Mouse (Mus musculus) heart, postnatal 0 days (tissue): Measurements from ENCODE around the gene Cyp21a1. TPM values are rescaled to one million over a fixed set of nuclear protein-coding genes. Genes with fewer than 3 reads are reported as not detected.

Experiments used
- ATAC-seq: fragments of 200-750 bp; cut with Nextera tagmentation; 2 replicates; pipeline ENCODE4 v1.8.0; 2017; ENCODE audit warnings: low read depth, moderate number of reproducible peaks, moderate library complexity; ENCODE audit not compliant: insufficient read depth
- DNase-seq: peaks from one replicate; pipeline ENCODE4 v3.0.0-alpha.2; 2016; ENCODE audit warnings: low spot score
- H3K27ac ChIP-seq: fragments of 300-500 bp; sonication (generic); 2 replicates; pipeline ENCODE4 v1.5.1; 2014; ENCODE audit warnings: low read depth, mild to moderate bottlenecking
- H3K27me3 ChIP-seq: fragments of 300-500 bp; sonication (generic); 2 replicates; pipeline ENCODE4 v1.6.1; 2014; ENCODE audit warnings: low read length, mixed read lengths; ENCODE audit not compliant: control insufficient read depth, insufficient read depth
- H3K36me3 ChIP-seq: fragments of 300-500 bp; sonication (generic); replicated peaks from 2 replicates; pipeline ENCODE4 v1.6.1; 2014; ENCODE audit warnings: low read length, mixed read lengths; ENCODE audit not compliant: control insufficient read depth, insufficient read depth
- H3K4me1 ChIP-seq: fragments of 300-500 bp; sonication (generic); 2 replicates; pipeline ENCODE4 v1.6.1; 2014; ENCODE audit warnings: antibody characterized with exemption; ENCODE audit not compliant: control insufficient read depth, insufficient read depth
- H3K4me2 ChIP-seq: fragments of 300-500 bp; sonication (generic); 2 replicates; pipeline ENCODE4 v1.6.1; 2014; ENCODE audit warnings: low read depth, mild to moderate bottlenecking, low read length, moderate library complexity
- H3K4me3 ChIP-seq: fragments of 300-500 bp; sonication (generic); 2 replicates; pipeline ENCODE4 v1.5.1; 2014; ENCODE audit warnings: low read depth, low read length
- H3K9ac ChIP-seq: fragments of 300-500 bp; sonication (generic); replicated peaks from 2 replicates; pipeline ENCODE4 v1.6.1; 2014; ENCODE audit warnings: low read depth, low read length, mixed read lengths
- H3K9me3 ChIP-seq: fragments of 300-500 bp; sonication (generic); replicated peaks from 2 replicates; pipeline ENCODE4 v1.6.1; 2016; ENCODE audit warnings: low read length; ENCODE audit not compliant: control insufficient read depth
- CTCF ChIP-seq: IDR thresholded peaks from 2 replicates; pipeline ENCODE4 v1.5.1; 2016; ENCODE audit warnings: antibody characterized with exemption, control low read depth, low read depth
- EP300 ChIP-seq: IDR thresholded peaks from 2 replicates; pipeline ENCODE4 v1.6.1; 2016; ENCODE audit warnings: antibody characterized with exemption, low read depth
- WGBS: fragments of 180-500 bp; shearing (Covaris S2); extraction: QIAGEN DNeasy Blood & Tissue Kit; methylation state at CpG from one replicate; pipeline ENCODE4 v1.1.7; 2014; 5-methylcytosine and 5-hydroxymethylcytosine counted together
- microRNA-seq: library from miRNA; unstranded; fragments of <30 nt; microRNA quantifications from one replicate; pipeline ENCODE4, GENCODE M21; 2016
- polyA plus RNA-seq: library from polyadenylated mRNA; unstranded; fragments of >200 nt; fragmentation: Nextera tagmentation; extraction: Ambion mirVana; gene quantifications from 2 replicates; pipeline ENCODE4 v1.2.1, GENCODE M21; 2015
- total RNA-seq: library from RNA; depleted of rRNA; stranded (reverse); fragments of >200 nt; gene quantifications from 2 replicates; pipeline ENCODE4 v1.2.3, GENCODE M21; 2014; ENCODE audit warnings: low replicate concordance; rRNA removed

Cyp21a1 gene
- total and polyA plus RNA-seq, 2 experiments from 2014 or later: not detected

GRCm38 (mm10) chr17:34795633-34796032, 8.7 kb downstream of the Cyp21a1 start:
- DNase-seq: no peak

GRCm38 (mm10) chr17:34795016-34795415, 9.3 kb downstream of the Cyp21a1 start:
- 76% methylated on average over 10 of the region's 10 CpGs for WGBS
- no peak for TF ChIP-seq CTCF
- TF ChIP-seq EP300: no peak
- Histone ChIP-seq H3K27ac (no peak overlapping the region), H3K36me3 (no peaks in the 10 kb centered on the region), H3K4me3 (no peak overlapping the region), H3K4me2 (no peak overlapping the region), H3K9me3 (0 out of 2 replicates have a peak, but pooled peaks cover 4% of the 10 kb centered on the region), H3K9ac (no peak overlapping the region), H3K27me3 (no peaks in the 10 kb centered on the region), H3K4me1 (no peaks in the 10 kb centered on the region)
- DNase-seq (no peak), ATAC-seq (no peak)

More at GRCm38 (mm10) chr17:34795633-34796032, 8.7 kb downstream of the Cyp21a1 start:
- Histone ChIP-seq H3K4me2 (no peak overlapping the region), H3K9me3 (0 out of 2 replicates have a peak, but pooled peaks cover 4% of the 10 kb centered on the region), H3K9ac (no peak overlapping the region), H3K27me3 (no peaks in the 10 kb centered on the region), H3K4me3 (no peak overlapping the region), H3K36me3 (no peaks in the 10 kb centered on the region), H3K27ac (no peak overlapping the region), H3K4me1 (no peaks in the 10 kb centered on the region)
- no peak for ATAC-seq
- WGBS: 56% methylated on average over 9 of the region's 9 CpGs
- TF ChIP-seq EP300 (no peak), CTCF (peak; percentile 28)

GRCm38 (mm10) chr17:34777680-34778325, 26.6 kb downstream of the Cyp21a1 start:
- Histone ChIP-seq H3K36me3 (no peaks in the 10 kb centered on the region), H3K27me3 (no peaks in the 10 kb centered on the region), H3K9me3 (0 out of 2 replicates have a peak, but pooled peaks cover 4% of the 10 kb centered on the region), H3K4me3 (no peak overlapping the region), H3K4me1 (no peaks in the 10 kb centered on the region), H3K4me2 (no peak overlapping the region), H3K9ac (no peak overlapping the region), H3K27ac (no peak overlapping the region)
- no peak for TF ChIP-seq EP300
- TF ChIP-seq CTCF: no peak
- DNase-seq (no peak), ATAC-seq (no peak)
- 60% methylated on average over 9 of the region's 9 CpGs for WGBS

GRCm38 (mm10) chr17:34761471-34761870, 42.9 kb downstream of the Cyp21a1 start:
- ATAC-seq (no peak), DNase-seq (no peak)
- H3K27me3 ChIP-seq: no peaks in the 10 kb centered on the region
- TF ChIP-seq CTCF (no peak), EP300 (no peak)
- no peak overlapping the region for H3K9ac ChIP-seq
- H3K36me3 ChIP-seq: no peaks in the 10 kb centered on the region
- H3K9me3 ChIP-seq: no peaks in the 10 kb centered on the region
- WGBS: 48% methylated on average over 3 of the region's 3 CpGs
- no peak overlapping the region for H3K27ac ChIP-seq
- H3K4me1 ChIP-seq: no peaks in the 10 kb centered on the region
- no peak overlapping the region for H3K4me3 ChIP-seq
- H3K4me2 ChIP-seq: no peak overlapping the region

Small RNA genes lying within 50 kb of the gene (microRNA-seq; reads per million reads assigned to microRNA genes)
- not detected for gene Gm27471
- 0.54 reads per million for gene Mir6970
- gene Mir6971: 1.8 reads per million, percentile 2 among the genes with 10 or more reads in this experiment

Other genes with a start within 250 kb of the Cyp21a1 start
Only the 30 nearest of the 34 such genes appear.
- gene Gpsm3, start 214.8 kb downstream of the Cyp21a1 start, total RNA-seq: 0.53 and 3.1 TPM in 2 replicates
- 5.9 and 6.0 TPM in 2 replicates for gene Gpsm3, start 214.8 kb downstream of the Cyp21a1 start, polyA plus RNA-seq
- 42.6 and 59.1 TPM in 2 replicates for gene Pbx2, start 213.3 kb downstream of the Cyp21a1 start, total RNA-seq
- 3.3 and 4.4 TPM in 2 replicates for gene Pbx2, start 213.3 kb downstream of the Cyp21a1 start, polyA plus RNA-seq
- gene Ager, start 206.7 kb downstream of the Cyp21a1 start, total RNA-seq: 2.7 and 5.8 TPM in 2 replicates
- 0.85 and 1.9 TPM in 2 replicates for gene Ager, start 206.7 kb downstream of the Cyp21a1 start, polyA plus RNA-seq
- 29.6 and 42.5 TPM in 2 replicates for gene Rnf5, start 200.9 kb downstream of the Cyp21a1 start, total RNA-seq
- 79.9 and 86.5 TPM in 2 replicates for gene Rnf5, start 200.9 kb downstream of the Cyp21a1 start, polyA plus RNA-seq
- 112 and 120 TPM in 2 replicates for gene Agpat1, start 200.3 kb downstream of the Cyp21a1 start, total RNA-seq
- 39.1 and 39.6 TPM in 2 replicates for gene Agpat1, start 200.3 kb downstream of the Cyp21a1 start, polyA plus RNA-seq
- 0.15 and 0.93 TPM in 2 replicates for gene Egfl8, start 188.6 kb downstream of the Cyp21a1 start, total RNA-seq
- gene Egfl8, start 188.6 kb downstream of the Cyp21a1 start, polyA plus RNA-seq: 0.97 and 1.3 TPM in 2 replicates
- gene Ppt2, start 176.1 kb downstream of the Cyp21a1 start, total RNA-seq: 35.7 and 37.4 TPM in 2 replicates
- 24.0 and 25.7 TPM in 2 replicates for gene Ppt2, start 176.1 kb downstream of the Cyp21a1 start, polyA plus RNA-seq
- gene Prrt1, start 175.0 kb downstream of the Cyp21a1 start, total RNA-seq: 0.35 TPM in 1 of 2 replicates, not detected in the other
- 0.16 and 0.19 TPM in 2 replicates for gene Prrt1, start 175.0 kb downstream of the Cyp21a1 start, polyA plus RNA-seq
- gene Fkbpl, start 159.8 kb downstream of the Cyp21a1 start, total RNA-seq: 2.6 and 7.1 TPM in 2 replicates
- gene Fkbpl, start 159.8 kb downstream of the Cyp21a1 start, polyA plus RNA-seq: 12.3 and 13.4 TPM in 2 replicates
- 15.8 and 16.6 TPM in 2 replicates for gene Atf6b, start 157.4 kb downstream of the Cyp21a1 start, total RNA-seq
- gene Atf6b, start 157.4 kb downstream of the Cyp21a1 start, polyA plus RNA-seq: 22.5 and 24.3 TPM in 2 replicates
- gene Tnxb, start 134.0 kb downstream of the Cyp21a1 start, total RNA-seq: 24.5 and 26.8 TPM in 2 replicates
- gene Tnxb, start 134.0 kb downstream of the Cyp21a1 start, polyA plus RNA-seq: 1.8 and 2.0 TPM in 2 replicates
- gene C4b, start 60.7 kb downstream of the Cyp21a1 start, total RNA-seq: 0.80 and 0.85 TPM in 2 replicates
- gene C4b, start 60.7 kb downstream of the Cyp21a1 start, polyA plus RNA-seq: 0.88 and 0.93 TPM in 2 replicates
- gene Stk19, start 32.4 kb upstream of the Cyp21a1 start, total RNA-seq: 2.6 and 9.2 TPM in 2 replicates
- 20.5 and 20.7 TPM in 2 replicates for gene Stk19, start 32.4 kb upstream of the Cyp21a1 start, polyA plus RNA-seq
- 19.2 and 22.3 TPM in 2 replicates for gene Dxo, start 32.5 kb upstream of the Cyp21a1 start, total RNA-seq
- gene Dxo, start 32.5 kb upstream of the Cyp21a1 start, polyA plus RNA-seq: 23.0 and 24.3 TPM in 2 replicates
- 40.3 and 62.1 TPM in 2 replicates for gene Skiv2l, start 45.6 kb upstream of the Cyp21a1 start, total RNA-seq
- gene Skiv2l, start 45.6 kb upstream of the Cyp21a1 start, polyA plus RNA-seq: 15.9 and 18.7 TPM in 2 replicates
- gene Nelfe, start 45.8 kb upstream of the Cyp21a1 start, total RNA-seq: 22.9 and 39.8 TPM in 2 replicates
- gene Nelfe, start 45.8 kb upstream of the Cyp21a1 start, polyA plus RNA-seq: 36.3 and 39.9 TPM in 2 replicates
- 1.1 and 2.9 TPM in 2 replicates for gene Cfb, start 58.0 kb upstream of the Cyp21a1 start, total RNA-seq
- 1.3 and 2.1 TPM in 2 replicates for gene Cfb, start 58.0 kb upstream of the Cyp21a1 start, polyA plus RNA-seq
- 6.1 and 7.6 TPM in 2 replicates for gene Zbtb12, start 74.9 kb upstream of the Cyp21a1 start, total RNA-seq
- gene Zbtb12, start 74.9 kb upstream of the Cyp21a1 start, polyA plus RNA-seq: 0.63 and 0.93 TPM in 2 replicates
- gene Gm20547, start 77.5 kb upstream of the Cyp21a1 start, total RNA-seq: not detected in 2 replicates
- not detected in 2 replicates for gene Gm20547, start 77.5 kb upstream of the Cyp21a1 start, polyA plus RNA-seq
- gene C2, start 93.7 kb upstream of the Cyp21a1 start, total RNA-seq: 4.5 and 7.1 TPM in 2 replicates
- gene C2, start 93.7 kb upstream of the Cyp21a1 start, polyA plus RNA-seq: 2.9 and 3.3 TPM in 2 replicates
- gene Ehmt2, start 93.9 kb upstream of the Cyp21a1 start, total RNA-seq: 80.3 and 95.8 TPM in 2 replicates
- 17.5 and 17.6 TPM in 2 replicates for gene Ehmt2, start 93.9 kb upstream of the Cyp21a1 start, polyA plus RNA-seq
- gene Slc44a4, start 109.9 kb upstream of the Cyp21a1 start, total RNA-seq: not detected in 2 replicates
- gene Slc44a4, start 109.9 kb upstream of the Cyp21a1 start, polyA plus RNA-seq: 0.29 TPM in 1 of 2 replicates, not detected in the other
- 30.1 and 79.2 TPM in 2 replicates for gene Neu1, start 126.7 kb upstream of the Cyp21a1 start, total RNA-seq
- gene Neu1, start 126.7 kb upstream of the Cyp21a1 start, polyA plus RNA-seq: 18.6 and 19.5 TPM in 2 replicates
- gene Hspa1b, start 154.7 kb upstream of the Cyp21a1 start, total RNA-seq: 6.0 and 21.6 TPM in 2 replicates
- 0.14 and 0.25 TPM in 2 replicates for gene Hspa1b, start 154.7 kb upstream of the Cyp21a1 start, polyA plus RNA-seq
- not detected in 2 replicates for gene Gm20481, start 165.4 kb upstream of the Cyp21a1 start, total RNA-seq
- not detected in 2 replicates for gene Gm20481, start 165.4 kb upstream of the Cyp21a1 start, polyA plus RNA-seq
- 8.2 and 10.2 TPM in 2 replicates for gene Hspa1a, start 167.6 kb upstream of the Cyp21a1 start, total RNA-seq
- gene Hspa1a, start 167.6 kb upstream of the Cyp21a1 start, polyA plus RNA-seq: 2.5 and 2.8 TPM in 2 replicates
- gene Hspa1l, start 168.1 kb upstream of the Cyp21a1 start, total RNA-seq: 3.3 and 5.1 TPM in 2 replicates
- gene Hspa1l, start 168.1 kb upstream of the Cyp21a1 start, polyA plus RNA-seq: 1.6 and 1.8 TPM in 2 replicates
- gene Lsm2, start 177.3 kb upstream of the Cyp21a1 start, total RNA-seq: 23.1 and 43.3 TPM in 2 replicates
- gene Lsm2, start 177.3 kb upstream of the Cyp21a1 start, polyA plus RNA-seq: 63.5 and 64.2 TPM in 2 replicates
- gene Vars, start 196.4 kb upstream of the Cyp21a1 start, total RNA-seq: 61.5 and 92.0 TPM in 2 replicates
- gene Vars, start 196.4 kb upstream of the Cyp21a1 start, polyA plus RNA-seq: 20.4 and 21.7 TPM in 2 replicates
- 0.77 and 0.92 TPM in 2 replicates for gene Vwa7, start 212.0 kb upstream of the Cyp21a1 start, total RNA-seq
- gene Vwa7, start 212.0 kb upstream of the Cyp21a1 start, polyA plus RNA-seq: 0.43 and 0.63 TPM in 2 replicates